Mouse (Mus musculus) c-Kit-positive CD71-positive TER-119-positive erythroid progenitor cells, embryonic 14.5 days (primary cell): Measurements from ENCODE around the gene Itgb2.

ENCODE experiments used
- DNase-seq: peaks from one replicate; pipeline ENCODE4 v3.0.0-alpha.2; 2013; ENCODE audit warnings: low spot score

Gene Itgb2

GRCm38 (mm10) chr10:77587091-77587775, 57.2 kb downstream of the Itgb2 start:
- DNase-seq, result no peak

DNA sequence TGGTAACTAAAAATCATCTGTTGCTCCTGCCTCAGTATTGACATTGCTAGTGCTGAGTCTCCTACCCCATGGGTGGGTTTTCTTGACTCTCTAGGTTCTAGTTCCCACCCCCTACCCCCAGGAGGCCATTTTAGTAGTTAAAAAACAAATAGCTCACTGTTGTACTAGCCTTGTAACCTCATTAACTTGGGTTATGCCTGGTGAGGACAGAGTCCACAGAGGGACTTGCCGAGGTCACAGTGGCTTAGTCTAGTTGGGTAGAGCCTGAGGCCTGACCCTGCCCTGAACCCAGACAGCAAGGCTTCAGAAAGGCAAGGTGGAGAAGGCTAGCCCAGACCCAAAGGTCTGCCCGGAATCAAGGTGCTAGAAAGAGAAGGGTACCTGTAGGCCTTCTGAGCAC, 58.0 kb downstream of the Itgb2 start:
- DNase-seq, result no peak

DNA sequence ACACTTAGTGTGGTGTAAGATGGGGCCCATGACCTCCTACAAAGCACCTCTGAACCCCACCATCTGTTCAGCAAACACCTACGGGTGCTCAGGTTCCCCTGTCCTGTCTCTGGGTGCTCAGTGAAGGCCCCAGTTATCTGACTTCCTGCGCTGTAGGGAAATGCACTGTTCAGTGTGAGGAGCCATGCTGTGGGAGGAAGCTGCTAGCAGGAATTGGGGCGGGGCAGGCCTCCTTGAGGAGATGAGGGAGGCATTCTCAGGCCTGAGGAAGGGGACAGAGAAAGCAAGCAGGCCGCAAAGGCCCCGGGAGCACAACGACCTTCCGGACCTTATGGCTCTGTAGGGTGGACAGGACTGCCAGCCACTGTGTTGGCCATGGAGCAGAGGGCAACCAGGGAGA, 59.1 kb downstream of the Itgb2 start:
- no peak for DNase-seq

- DNase-seq, result no peak
These were observed 59.7 kb downstream of the Itgb2 start for GRCm38 (mm10) chr10:77589749-77590148.

GRCm38 (mm10) chr10:77590812-77591211, 60.8 kb downstream of the Itgb2 start:
- peak; percentile 79 for DNase-seq

DNA sequence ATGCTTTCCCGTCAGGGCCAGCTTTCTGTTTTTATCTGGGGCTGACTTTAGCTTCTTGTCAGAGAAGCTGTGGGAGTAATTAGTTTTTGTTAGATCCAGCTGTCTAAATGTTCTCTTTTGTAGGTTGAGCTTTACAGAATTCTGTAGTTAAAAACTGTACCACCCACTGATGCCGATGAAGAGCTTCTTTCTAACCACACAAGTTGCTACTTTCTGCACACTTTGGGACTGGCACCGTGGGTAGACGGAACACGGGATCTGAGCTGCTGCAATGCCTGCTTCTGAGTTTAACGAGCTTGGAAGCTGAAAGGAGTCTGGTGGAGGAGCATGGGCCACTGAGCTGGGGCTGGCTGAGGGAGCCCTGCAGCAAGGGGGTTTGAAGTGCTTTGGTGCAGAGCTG, 61.5 kb downstream of the Itgb2 start:
- no peak for DNase-seq

DNA sequence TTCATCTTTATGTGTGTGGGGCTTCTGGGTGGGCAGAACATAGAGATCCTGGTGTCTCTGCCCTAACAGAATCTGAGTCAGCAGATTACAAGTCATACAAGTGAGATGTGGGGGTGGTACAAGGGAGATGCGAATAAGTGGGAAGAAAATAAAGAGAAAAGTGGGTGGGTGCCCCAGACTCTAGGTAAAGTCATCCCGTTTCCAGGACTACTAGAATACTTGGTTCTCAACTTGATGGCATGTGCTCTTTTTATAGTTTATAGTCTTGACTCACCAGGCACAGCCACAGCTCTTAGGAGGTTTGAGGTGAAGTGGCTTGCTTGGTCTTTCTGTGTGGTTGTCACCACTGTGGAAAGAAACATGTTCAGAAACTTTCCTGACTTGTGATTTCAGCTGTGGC, 66.0 kb downstream of the Itgb2 start:
- no peak for DNase-seq

DNA sequence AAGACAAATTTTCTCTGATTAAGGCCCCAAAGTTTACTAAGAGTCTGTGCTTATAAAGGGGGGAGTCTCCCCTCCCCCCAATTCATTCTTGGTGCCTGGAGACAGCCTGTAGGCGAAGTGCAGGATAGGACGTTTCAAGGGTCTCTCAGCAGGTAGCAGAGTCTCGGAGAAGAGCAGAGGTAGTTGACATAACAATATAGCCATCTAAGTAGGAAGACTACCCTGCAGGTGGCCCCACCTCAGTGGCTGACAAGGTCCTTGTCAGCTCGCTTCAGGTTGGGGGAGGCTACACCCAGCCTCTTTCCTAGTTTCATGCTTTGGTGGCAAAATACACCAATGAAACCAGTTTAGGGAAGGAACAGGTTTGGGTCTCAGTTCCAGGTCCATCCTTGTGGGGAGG, 73.0 kb downstream of the Itgb2 start:
- no peak for DNase-seq

GRCm38 (mm10) chr10:77604111-77604510, 74.1 kb downstream of the Itgb2 start:
- no peak for DNase-seq

DNA sequence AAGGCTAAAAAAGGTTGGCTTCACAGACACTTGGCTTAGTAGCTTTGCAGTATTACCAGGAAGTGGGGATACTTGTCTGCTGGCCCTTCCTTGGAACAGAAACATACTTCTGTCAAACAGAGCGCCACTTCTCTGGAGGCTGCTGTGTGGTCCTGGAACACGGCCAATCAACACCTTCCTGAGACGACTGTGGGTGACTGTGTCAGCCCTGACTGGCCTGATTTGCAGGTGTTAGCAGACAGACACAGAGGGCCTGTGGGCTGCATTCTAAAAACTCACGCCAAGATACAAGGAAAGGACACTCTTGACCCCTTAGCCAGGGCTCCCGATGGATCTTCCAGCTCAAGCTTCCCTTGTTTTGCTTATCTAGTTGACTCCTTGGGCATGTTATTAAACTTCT, 74.9 kb downstream of the Itgb2 start:
- DNase-seq, result no peak

DNA sequence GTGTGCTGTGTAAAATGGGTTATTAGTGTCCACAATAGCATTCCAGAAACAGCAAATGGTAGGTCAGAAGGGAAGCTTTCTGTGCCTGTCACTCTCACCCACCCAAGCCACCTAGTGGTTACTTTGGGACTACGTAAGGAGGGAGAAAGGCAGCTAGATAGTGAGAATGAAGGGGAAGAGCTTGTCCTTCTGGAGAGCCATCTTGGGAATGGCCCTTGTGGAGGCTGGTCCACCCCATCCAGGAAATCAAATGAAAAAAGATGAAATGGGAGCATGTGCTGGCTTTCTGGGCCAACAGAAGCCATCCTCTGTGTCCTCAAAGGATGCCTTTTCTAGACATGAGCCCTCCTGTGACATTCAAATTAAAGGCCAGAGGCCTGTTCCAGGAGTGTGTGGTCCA, 75.3 kb downstream of the Itgb2 start:
- DNase-seq, result no peak

GRCm38 (mm10) chr10:77605908-77606826, 76.1 kb downstream of the Itgb2 start, which contains the start of the genes Sumo3 and Gm49325:
Gene Sumo3 (plus strand): TSS chr10:77606097.
Gene Gm49325 (plus strand): TSS chr10:77606197.
- DNase-seq, result peak; percentile 92

DNA sequence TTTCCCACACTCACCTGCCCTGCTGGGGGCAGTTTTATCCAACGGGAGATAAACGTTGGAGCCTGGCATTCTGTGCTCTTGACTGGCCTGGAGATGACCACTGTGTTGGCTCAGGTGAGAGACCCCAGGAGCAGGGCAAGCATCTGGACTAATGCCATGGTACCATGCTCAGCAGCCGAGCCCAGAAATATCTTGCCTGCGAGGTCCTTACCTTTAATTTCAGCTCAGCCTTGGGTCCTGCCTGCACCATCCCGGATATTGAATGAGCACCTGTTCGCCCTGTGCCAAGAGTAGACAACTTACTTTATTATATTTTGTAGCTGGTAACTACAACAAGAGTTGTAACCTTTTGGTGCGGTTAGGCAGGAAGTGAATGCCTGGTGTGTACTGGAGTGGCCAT, 76.8 kb downstream of the Itgb2 start:
- no peak for DNase-seq

DNA sequence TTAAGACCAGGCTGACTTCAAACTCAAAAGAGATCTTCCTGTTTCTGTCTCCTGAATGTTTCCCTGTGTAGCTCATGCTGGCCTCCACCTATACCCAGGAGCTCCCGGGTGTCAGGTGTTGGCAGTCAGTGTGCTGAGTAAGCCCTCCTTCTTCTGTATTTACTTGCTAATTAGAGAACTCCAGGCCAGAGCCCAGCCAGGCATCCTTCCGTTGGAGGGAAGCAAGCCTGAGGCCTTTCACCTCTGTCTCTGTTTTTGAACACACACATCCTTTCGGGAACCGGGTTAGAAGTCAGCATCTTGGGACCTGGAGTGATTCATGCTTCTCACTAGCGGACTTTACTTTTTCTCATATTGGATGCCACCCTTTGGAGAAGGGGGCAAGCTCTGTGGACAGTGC, 77.4 kb downstream of the Itgb2 start:
- DNase-seq, result no peak

DNA sequence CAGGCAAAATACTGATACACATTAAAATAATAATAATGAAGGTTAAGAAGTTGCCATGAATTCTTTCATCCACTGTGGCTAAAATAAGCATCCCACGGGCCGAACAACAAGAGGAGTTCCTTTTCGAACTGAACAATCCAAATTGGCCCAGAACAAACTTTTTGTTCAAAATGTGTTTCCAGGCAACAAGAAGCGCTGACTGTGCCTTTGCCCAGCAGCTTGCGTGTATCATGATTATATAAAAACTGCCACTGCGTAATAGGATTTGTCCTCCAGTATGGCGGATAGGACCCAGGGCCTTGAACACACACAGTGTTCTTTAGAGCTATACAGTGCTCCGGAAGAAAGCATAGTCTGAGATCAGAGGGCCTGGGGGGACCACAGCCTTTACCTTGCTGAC, 78.5 kb downstream of the Itgb2 start:
- DNase-seq, result no peak

GRCm38 (mm10) chr10:77610221-77610961, 80.3 kb downstream of the Itgb2 start:
- DNase-seq, result no peak

DNA sequence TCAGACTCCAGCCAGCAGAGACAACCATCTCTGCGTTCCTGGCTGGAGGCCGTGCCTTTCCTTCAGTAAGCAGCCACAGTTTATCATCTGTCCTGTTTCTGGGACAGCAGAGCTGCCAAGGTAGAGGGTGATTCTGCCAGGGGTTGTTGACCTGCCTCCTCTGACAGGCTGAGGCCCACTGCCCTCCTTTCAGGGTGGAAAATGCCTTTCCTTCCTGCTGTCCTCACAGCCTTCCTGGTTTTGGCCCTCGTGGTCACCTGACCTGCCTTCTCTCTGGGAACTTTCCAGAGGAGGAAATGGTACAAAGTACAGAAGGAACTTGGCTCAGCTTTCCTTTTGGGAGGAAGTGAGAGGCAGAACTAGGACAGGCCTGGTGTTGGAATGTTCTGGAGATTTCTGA, 83.4 kb downstream of the Itgb2 start:
- no peak for DNase-seq
